Mouse (Mus musculus): ENCODE data around the gene Casp3. TPM values are rescaled to one million over a fixed set of nuclear protein-coding genes. Genes with fewer than 3 reads are reported as not detected.

Gene Casp3
- polyA plus RNA-seq, 1 experiment = not detected

GRCm38 (mm10) chr8:46617690-46618620, 864 bp downstream of the Casp3 start:
- peak overlapping the region; percentile 68 for H3K4me3 ChIP-seq (ENCODE audit: insufficient read depth, low read depth, low read length)
- H3K27ac ChIP-seq (ENCODE audit: insufficient read depth, low read depth, low read length) = peak overlapping the region; percentile 35; the same call in 1 of the 2 replicates
- TF ChIP-seq POLR2A (IDR thresholded peaks at IDR 0.05; ENCODE audit: insufficient read depth, low read depth, low read length) = no peak
- no peak for TF ChIP-seq CTCF (IDR thresholded peaks at IDR 0.05; ENCODE audit: insufficient read depth, low read depth, low read length)
- H3K4me1 ChIP-seq (ENCODE audit: control insufficient read depth, insufficient read depth, low read length) = peaks cover 4% of the 10 kb centered on the region
- WGBS = under 1% methylated on average over 38 of the region's 38 CpGs

GRCm38 (mm10) chr8:46618639-46619320, 1.7 kb downstream of the Casp3 start:
- WGBS = 8% methylated on average over 10 of the region's 10 CpGs
- Histone ChIP-seq H3K4me3 (ENCODE audit: insufficient read depth, low read depth, low read length) (peak overlapping the region; percentile 68), H3K4me1 (ENCODE audit: control insufficient read depth, insufficient read depth, low read length) (no peaks in the 10 kb centered on the region), H3K27ac (ENCODE audit: insufficient read depth, low read depth, low read length) (no peak overlapping the region)
- no peak for TF ChIP-seq POLR2A (IDR thresholded peaks at IDR 0.05; ENCODE audit: insufficient read depth, low read depth, low read length)
- no peak for TF ChIP-seq CTCF (IDR thresholded peaks at IDR 0.05; ENCODE audit: insufficient read depth, low read depth, low read length)

- TF ChIP-seq POLR2A (IDR thresholded peaks at IDR 0.05; ENCODE audit: insufficient read depth, low read depth, low read length) (no peak), CTCF (IDR thresholded peaks at IDR 0.05; ENCODE audit: insufficient read depth, low read depth, low read length) (no peak)
- Histone ChIP-seq H3K4me3 (ENCODE audit: insufficient read depth, low read depth, low read length) (no peak overlapping the region), H3K27ac (ENCODE audit: insufficient read depth, low read depth, low read length) (no peak overlapping the region), H3K4me1 (ENCODE audit: control insufficient read depth, insufficient read depth, low read length) (no peaks in the 10 kb centered on the region)
- 59% methylated on average over 9 of the region's 9 CpGs for WGBS
Measured at GRCm38 (mm10) chr8:46622446-46623270, 5.6 kb downstream of the Casp3 start.

- no peak for TF ChIP-seq POLR2A (IDR thresholded peaks at IDR 0.05; ENCODE audit: insufficient read depth, low read depth, low read length)
- no peak for TF ChIP-seq CTCF (IDR thresholded peaks at IDR 0.05; ENCODE audit: insufficient read depth, low read depth, low read length)
- 62% methylated on average over 1 of the region's 1 CpGs for WGBS
- no peak overlapping the region for H3K27ac ChIP-seq (ENCODE audit: insufficient read depth, low read depth, low read length)
- no peak overlapping the region for H3K4me3 ChIP-seq (ENCODE audit: insufficient read depth, low read depth, low read length)
- H3K4me1 ChIP-seq (ENCODE audit: control insufficient read depth, insufficient read depth, low read length) = no peaks in the 10 kb centered on the region
Measured at GRCm38 (mm10) chr8:46625166-46625565, 8.1 kb downstream of the Casp3 start.

DNA sequence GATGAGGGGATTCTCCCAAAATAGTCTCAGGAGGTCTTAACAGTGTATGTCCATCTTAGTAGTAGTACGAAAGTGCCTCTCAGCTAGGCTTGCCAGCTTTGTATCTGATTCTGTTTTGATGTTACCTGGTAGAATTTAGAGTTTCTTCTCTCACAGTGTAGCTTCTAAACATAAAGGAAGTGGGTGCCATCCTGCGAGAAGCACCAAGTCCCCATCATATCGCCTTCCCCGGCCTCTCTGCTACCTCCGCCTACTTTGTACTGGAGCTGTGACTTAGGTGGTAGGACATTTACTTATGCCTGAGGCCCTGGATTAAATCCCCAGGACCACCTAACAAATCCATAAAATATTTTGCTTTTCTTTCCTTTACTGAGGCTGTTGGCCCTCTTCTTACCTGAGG, 9.6 kb downstream of the Casp3 start:
- 95% methylated on average over 5 of the region's 5 CpGs for WGBS
- Histone ChIP-seq H3K4me1 (ENCODE audit: control insufficient read depth, insufficient read depth, low read length) (no peaks in the 10 kb centered on the region), H3K4me3 (ENCODE audit: insufficient read depth, low read depth, low read length) (no peak overlapping the region), H3K27ac (ENCODE audit: insufficient read depth, low read depth, low read length) (no peak overlapping the region)
- TF ChIP-seq POLR2A (IDR thresholded peaks at IDR 0.05; ENCODE audit: insufficient read depth, low read depth, low read length) (no peak), CTCF (IDR thresholded peaks at IDR 0.05; ENCODE audit: insufficient read depth, low read depth, low read length) (no peak)

- TF ChIP-seq CTCF (IDR thresholded peaks at IDR 0.05; ENCODE audit: insufficient read depth, low read depth, low read length) = no peak
- TF ChIP-seq POLR2A (IDR thresholded peaks at IDR 0.05; ENCODE audit: insufficient read depth, low read depth, low read length) = no peak
- WGBS = 71% methylated on average over 7 of the region's 7 CpGs
- Histone ChIP-seq H3K27ac (ENCODE audit: insufficient read depth, low read depth, low read length) (no peak overlapping the region), H3K4me3 (ENCODE audit: insufficient read depth, low read depth, low read length) (no peak overlapping the region), H3K4me1 (ENCODE audit: control insufficient read depth, insufficient read depth, low read length) (no peaks in the 10 kb centered on the region)
Measured at GRCm38 (mm10) chr8:46627881-46628280, 10.8 kb downstream of the Casp3 start.

DNA sequence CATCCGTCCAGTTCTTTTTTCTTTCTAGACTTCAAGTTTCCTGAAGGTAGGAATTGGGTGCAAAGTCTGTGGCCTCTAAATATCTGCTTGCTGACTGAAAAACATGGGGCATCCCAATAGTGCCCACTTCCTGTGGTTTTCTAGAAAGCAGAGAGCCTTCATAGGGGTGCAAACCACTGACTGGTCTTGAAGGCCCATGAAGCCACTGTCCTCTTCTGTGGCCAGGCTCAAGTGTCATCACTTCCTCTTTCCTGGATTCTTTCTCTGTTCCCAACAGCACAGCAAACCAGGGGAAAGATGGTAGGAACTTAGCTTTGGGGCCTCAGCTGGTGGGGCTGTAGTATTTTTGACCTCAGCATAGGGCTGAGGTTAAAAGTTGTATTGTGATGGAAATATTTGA, 11.6 kb downstream of the Casp3 start:
- no peaks in the 10 kb centered on the region for H3K4me1 ChIP-seq (ENCODE audit: control insufficient read depth, insufficient read depth, low read length)
- TF ChIP-seq CTCF (IDR thresholded peaks at IDR 0.05; ENCODE audit: insufficient read depth, low read depth, low read length) (no peak), POLR2A (IDR thresholded peaks at IDR 0.05; ENCODE audit: insufficient read depth, low read depth, low read length) (no peak)
- H3K27ac ChIP-seq (ENCODE audit: insufficient read depth, low read depth, low read length) = no peak overlapping the region
- H3K4me3 ChIP-seq (ENCODE audit: insufficient read depth, low read depth, low read length) = no peak overlapping the region
- 91% methylated on average over 1 of the region's 1 CpGs for WGBS

DNA sequence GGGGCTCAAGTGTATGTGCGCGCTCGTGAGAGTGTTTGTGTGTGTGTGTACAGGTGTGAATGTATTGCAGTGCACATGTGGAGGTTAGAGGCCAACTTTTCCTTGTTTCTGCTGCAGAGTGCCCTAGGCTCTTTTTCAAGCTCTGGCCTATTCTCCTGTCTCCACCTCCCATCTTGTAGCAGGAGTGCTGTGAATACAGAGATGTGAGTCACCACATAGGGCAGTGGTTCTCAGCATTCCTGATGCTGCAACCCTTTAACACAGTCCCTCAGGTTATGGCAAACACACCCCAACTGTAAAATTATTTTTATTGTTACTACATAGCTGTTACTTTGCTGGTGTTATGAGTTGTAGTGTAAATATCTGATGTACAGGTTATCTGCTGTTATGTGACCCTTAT, 13.3 kb downstream of the Casp3 start:
- H3K4me3 ChIP-seq (ENCODE audit: insufficient read depth, low read depth, low read length) = no peak overlapping the region
- no peak for TF ChIP-seq CTCF (IDR thresholded peaks at IDR 0.05; ENCODE audit: insufficient read depth, low read depth, low read length)
- no peak for TF ChIP-seq POLR2A (IDR thresholded peaks at IDR 0.05; ENCODE audit: insufficient read depth, low read depth, low read length)
- 100% methylated on average over 3 of the region's 3 CpGs for whole genome bisulfite sequencing

More for the DNA sequence above, 13.3 kb downstream of the Casp3 start:
- Histone ChIP-seq H3K27ac (ENCODE audit: insufficient read depth, low read depth, low read length) (no peak overlapping the region), H3K4me1 (ENCODE audit: control insufficient read depth, insufficient read depth, low read length) (no peaks in the 10 kb centered on the region)

Data from olfactory bulb, adult 2 months (tissue).